Mouse (Mus musculus): ENCODE results near the gene Ankrd34a.
A peak's percentile ranks its signal among the peaks of the same experiment; 100 is the strongest.
"Not testable (repeated sequence)": the region's sequence is repeated elsewhere in the genome, so short reads cannot be mapped to it uniquely, and the experiment has no call there.

Gene Ankrd34a

GRCm38 (mm10) chr3:96579885-96580454 is 16.5 kb upstream of the Ankrd34a start:
- DNase-seq (ENCODE audit: low read depth): peak; percentile 96

DNA sequence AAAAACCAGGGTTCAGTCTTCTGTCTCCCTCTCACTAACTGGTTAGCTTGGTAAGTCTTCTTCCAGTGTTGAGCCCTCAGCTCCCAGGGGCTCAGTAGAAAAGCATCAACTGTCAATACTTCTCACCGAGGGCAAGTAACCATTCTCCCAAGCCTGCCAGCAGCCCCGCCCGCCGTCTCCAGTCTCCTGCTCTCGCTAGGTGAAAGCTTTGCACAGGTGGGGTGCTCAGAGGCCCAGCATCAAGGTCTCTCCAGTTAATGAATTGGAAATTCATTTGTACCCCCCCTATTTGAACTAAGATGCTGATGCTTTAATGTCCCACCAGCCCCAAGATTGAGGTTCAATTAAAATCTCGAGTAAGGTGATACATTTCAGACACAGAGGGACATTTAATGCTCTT is 15.3 kb upstream of the Ankrd34a start:
- no peak for DNase-seq (ENCODE audit: low read depth)

DNA sequence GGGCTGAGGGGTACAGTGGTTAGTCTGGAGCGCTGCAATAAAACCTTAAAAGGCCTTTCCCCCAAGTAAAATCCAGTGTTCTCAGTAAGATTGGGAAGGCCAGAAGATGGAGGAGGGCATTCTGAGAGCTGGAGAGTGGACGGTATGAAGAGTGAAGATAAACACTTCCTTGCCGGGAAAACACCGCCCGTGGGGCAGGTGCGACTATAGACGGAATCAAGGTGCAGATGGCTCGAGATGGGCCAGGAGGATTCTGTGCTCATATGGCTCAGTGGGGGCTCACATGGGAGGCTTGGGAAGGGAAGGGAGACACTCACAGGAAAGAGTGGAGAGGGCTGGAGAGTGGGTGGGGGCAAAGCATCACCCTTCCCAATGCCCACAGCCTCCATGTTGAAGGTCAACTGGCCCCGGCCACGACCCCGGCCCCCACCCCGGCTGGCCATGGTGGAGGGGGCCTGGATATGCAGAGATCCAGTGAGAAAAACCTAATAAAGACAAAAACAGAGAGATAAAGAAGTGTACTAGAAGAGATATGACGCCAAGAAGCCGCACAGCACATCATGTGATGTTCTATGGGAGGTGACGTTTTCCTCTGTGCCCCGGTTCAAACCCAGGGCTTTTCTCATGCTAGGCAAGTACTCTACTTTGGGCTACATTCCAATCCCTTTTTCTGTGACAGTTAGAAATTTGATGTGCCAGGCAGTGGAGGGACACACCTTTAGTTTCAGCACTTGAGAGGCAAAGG is 14.5 kb upstream of the Ankrd34a start:
- no peak for DNase-seq (ENCODE audit: low read depth)

- no peak for DNase-seq (ENCODE audit: low read depth)
Measured at GRCm38 (mm10) chr3:96583386-96583785, 13.1 kb upstream of the Ankrd34a start.

GRCm38 (mm10) chr3:96590657-96591056 is 5.8 kb upstream of the Ankrd34a start:
- no peak for DNase-seq (ENCODE audit: low read depth)

- peak; percentile 71 for DNase-seq (ENCODE audit: low read depth)
Measured at GRCm38 (mm10) chr3:96593374-96593773, 3.1 kb upstream of the Ankrd34a start.

DNA sequence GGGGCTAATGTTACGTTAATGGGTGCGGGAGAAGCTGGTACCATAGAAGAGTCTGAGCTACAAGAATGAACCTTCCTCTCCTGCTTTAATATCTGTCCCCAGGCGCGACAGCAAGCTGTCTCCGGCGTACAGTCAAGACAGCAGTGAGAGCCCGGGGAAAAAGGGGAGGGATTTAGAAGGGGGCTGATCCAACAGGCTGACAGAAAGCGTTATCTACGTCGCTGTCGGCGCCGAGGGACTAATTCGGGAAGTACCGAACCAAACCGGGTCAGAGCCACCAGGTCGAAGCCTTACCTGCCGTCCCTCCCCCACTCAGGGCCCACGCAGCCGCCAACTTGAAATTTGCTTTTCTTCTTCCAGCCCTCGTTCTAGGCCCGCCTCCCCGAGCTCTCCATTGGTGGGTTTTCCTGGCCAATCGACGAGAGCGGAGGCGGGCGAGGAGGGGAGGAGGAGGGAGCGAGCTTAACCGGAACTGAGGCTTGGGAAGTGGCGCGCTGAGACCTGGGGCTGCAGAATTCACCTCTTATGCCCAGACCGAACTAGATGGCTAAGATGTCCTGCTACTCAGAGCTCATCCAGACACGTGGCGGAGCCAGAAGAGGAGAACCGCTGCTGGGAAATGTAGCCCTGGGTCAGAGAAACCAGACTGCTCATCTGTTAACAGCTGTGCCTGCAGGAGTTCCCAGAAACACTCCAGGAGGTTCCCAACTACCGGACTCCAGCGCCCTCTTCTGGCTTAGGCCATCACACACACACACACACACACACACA is 2.5 kb upstream of the Ankrd34a start, which contains the start of gene Polr3gl:
TSS of gene Polr3gl (minus strand) at position 392 of the 771 bp plus-strand sequence.
- peak; percentile 94 for DNase-seq (ENCODE audit: low read depth)

DNA sequence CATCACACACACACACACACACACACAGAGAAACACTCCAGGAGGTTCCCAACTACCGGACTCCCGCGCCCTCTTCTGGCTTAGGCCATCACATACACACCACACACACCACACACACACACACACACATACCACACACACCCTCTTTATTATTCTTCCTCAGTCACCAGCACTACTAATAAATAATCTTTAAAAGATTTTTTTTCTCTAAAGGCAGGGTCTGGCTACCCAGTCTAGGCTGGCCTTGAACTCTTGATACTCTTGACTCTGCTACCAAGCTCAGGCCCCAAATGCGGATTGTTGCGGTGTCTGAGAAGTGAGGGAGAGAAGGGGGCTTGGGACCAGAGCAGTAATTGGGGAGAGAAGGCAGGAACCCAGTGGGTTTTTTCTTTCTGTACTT is 1.6 kb upstream of the Ankrd34a start:
- no peak for DNase-seq (ENCODE audit: low read depth)

GRCm38 (mm10) chr3:96595661-96596060 is 775 bp upstream of the Ankrd34a start:
- peak; percentile 22 for DNase-seq (ENCODE audit: low read depth)

- peak; percentile 41 for DNase-seq (ENCODE audit: low read depth)
Measured at GRCm38 (mm10) chr3:96596855-96597254, 419 bp downstream of the Ankrd34a start.

DNA sequence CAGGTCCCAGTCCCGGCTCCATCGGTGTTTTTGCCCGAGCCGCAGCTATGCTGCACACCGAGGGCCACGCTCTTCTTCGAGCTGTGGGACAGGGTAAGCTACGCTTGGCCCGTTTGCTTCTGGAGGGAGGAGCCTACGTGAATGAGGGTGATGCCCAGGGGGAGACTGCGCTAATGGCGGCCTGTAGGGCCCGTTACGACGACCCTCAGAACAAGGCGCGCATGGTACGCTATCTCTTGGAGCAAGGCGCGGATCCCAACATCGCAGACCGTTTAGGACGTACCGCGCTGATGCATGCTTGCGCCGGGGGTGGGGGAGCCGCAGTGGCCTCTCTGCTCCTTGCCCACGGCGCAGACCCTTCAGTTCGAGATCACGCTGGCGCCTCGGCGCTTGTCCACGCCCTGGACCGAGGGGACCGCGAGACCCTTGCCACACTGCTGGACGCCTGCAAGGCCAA is 1.0 kb downstream of the Ankrd34a start:
- DNase-seq (ENCODE audit: low read depth): peak; percentile 52

DNA sequence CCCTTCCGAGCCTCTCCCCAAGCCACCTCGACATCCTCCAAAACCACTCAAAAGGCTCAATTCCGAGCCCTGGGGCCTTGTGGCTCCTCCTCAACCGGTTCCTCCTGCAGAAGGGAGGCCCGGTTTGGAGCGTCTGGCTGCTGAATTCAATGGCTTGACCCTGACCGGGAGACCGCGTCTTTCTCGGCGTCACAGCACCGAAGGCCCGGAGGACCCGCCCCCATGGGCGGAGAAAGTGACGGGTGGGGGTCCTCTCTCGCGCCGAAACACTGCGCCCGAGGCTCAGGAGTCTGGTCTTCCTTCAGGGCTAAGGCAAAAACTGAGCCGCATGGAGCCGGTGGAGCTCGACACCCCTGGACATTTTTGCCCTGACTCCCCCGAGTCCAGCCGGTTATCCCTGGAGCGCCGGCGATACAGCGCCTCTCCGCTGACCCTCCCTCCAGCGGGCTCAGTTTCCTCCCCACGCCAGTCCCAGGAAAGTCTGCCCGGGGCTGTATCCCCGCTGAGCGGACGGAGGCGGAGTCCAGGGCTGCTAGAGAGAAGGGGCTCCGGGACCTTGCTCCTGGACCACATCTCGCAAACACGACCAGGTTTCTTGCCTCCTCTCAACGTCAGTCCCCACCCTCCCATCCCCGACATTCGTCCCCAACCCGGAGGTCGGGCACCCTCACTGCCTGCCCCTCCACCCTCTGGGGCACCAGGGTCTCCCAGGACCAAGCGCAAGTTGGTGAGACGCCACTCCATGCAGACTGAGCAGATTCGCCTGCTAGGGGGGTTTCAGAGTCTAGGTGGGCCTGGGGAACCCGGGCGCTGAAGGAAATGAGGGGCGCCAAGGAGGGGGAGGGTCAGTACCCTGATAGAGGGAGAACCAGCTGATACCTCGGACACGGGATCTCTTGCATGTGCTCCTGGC is 2.0 kb downstream of the Ankrd34a start:
- peak; percentile 44 for DNase-seq (ENCODE audit: low read depth)

- DNase-seq (ENCODE audit: low read depth): no peak
Measured at GRCm38 (mm10) chr3:96599069-96599393, 2.6 kb downstream of the Ankrd34a start.

- no peak for DNase-seq (ENCODE audit: low read depth)
Measured at GRCm38 (mm10) chr3:96599411-96599810, 3.0 kb downstream of the Ankrd34a start.

GRCm38 (mm10) chr3:96600639-96601250 is 4.3 kb downstream of the Ankrd34a start, which contains the start of gene Lix1l:
Lix1l (plus strand) TSS chr3:96601149.
- DNase-seq (ENCODE audit: low read depth): peak; percentile 98

- peak; percentile 93 for DNase-seq (ENCODE audit: low read depth)
Measured at GRCm38 (mm10) chr3:96601251-96601787, 4.9 kb downstream of the Ankrd34a start.

GRCm38 (mm10) chr3:96601941-96602703 is 5.7 kb downstream of the Ankrd34a start:
- DNase-seq (ENCODE audit: low read depth): peak; percentile 69

GRCm38 (mm10) chr3:96602704-96603084 is 6.3 kb downstream of the Ankrd34a start:
- DNase-seq (ENCODE audit: low read depth): peak; percentile 28

DNA sequence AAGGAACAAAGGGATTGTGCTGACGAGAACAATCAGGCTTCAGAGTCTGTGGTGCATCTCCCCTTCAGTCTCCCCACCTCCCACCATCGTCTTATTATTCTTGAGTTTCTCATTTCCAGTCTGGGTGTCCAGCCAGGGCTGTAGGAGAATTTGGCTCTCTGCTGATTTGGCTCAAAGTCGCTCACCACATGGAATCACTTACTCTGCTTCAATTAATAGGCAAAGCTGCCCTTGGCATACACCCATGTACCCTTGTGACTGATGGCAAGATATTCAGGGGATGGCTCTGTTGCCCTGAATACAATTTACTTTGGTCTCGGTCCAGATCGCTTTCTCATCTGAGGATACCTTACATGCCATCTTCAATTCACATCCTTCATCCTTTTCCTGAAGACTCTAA is 6.9 kb downstream of the Ankrd34a start:
- peak; percentile 92 for DNase-seq (ENCODE audit: low read depth)

- DNase-seq (ENCODE audit: low read depth): not testable (repeated sequence)
Measured at GRCm38 (mm10) chr3:96606007-96606406, 9.6 kb downstream of the Ankrd34a start.
